Mouse (Mus musculus): ENCODE measurements around the gene Arhgap15.

The Arhgap15 gene

GRCm38 (mm10) chr2:44106359-44106758 is 357.7 kb downstream of the Arhgap15 start:
- no peak for DNase-seq (ENCODE audit: low spot score in 2 of 2)

GRCm38 (mm10) chr2:44111276-44111675 is 362.7 kb downstream of the Arhgap15 start:
- DNase-seq (ENCODE audit: low spot score in 2 of 2) = no peak

GRCm38 (mm10) chr2:44112990-44113798 is 364.6 kb downstream of the Arhgap15 start:
- DNase-seq (ENCODE audit: low spot score in 2 of 2) = no peak

- no peak for DNase-seq (ENCODE audit: low spot score in 2 of 2)
Measured at GRCm38 (mm10) chr2:44114296-44114695, 365.7 kb downstream of the Arhgap15 start.

- no peak for DNase-seq (ENCODE audit: low spot score in 2 of 2)
Measured at GRCm38 (mm10) chr2:44121162-44121561, 372.5 kb downstream of the Arhgap15 start.

GRCm38 (mm10) chr2:44123246-44123645 is 374.6 kb downstream of the Arhgap15 start:
- DNase-seq (ENCODE audit: low spot score in 2 of 2) = no peak

- no peak for DNase-seq (ENCODE audit: low spot score in 2 of 2)
Measured at GRCm38 (mm10) chr2:44124093-44124492, 375.5 kb downstream of the Arhgap15 start.

- DNase-seq (ENCODE audit: low spot score in 2 of 2) = no peak
Measured at GRCm38 (mm10) chr2:44124683-44125082, 376.1 kb downstream of the Arhgap15 start.

- DNase-seq (ENCODE audit: low spot score in 2 of 2) = no peak
Measured at GRCm38 (mm10) chr2:44126044-44126695, 377.5 kb downstream of the Arhgap15 start.

GRCm38 (mm10) chr2:44129533-44129932 is 380.9 kb downstream of the Arhgap15 start:
- no peak for DNase-seq (ENCODE audit: low spot score in 2 of 2)

GRCm38 (mm10) chr2:44131271-44131670 is 382.6 kb downstream of the Arhgap15 start:
- DNase-seq (ENCODE audit: low spot score in 2 of 2) = peak; percentile 31 to 66

GRCm38 (mm10) chr2:44134796-44135195 is 386.2 kb downstream of the Arhgap15 start:
- DNase-seq (ENCODE audit: low spot score in 2 of 2) = peak in 1 of 2 experiments; percentile 18

GRCm38 (mm10) chr2:44140455-44140854 is 391.8 kb downstream of the Arhgap15 start:
- no peak for DNase-seq (ENCODE audit: low spot score in 2 of 2)

GRCm38 (mm10) chr2:44142152-44142551 is 393.5 kb downstream of the Arhgap15 start:
- DNase-seq (ENCODE audit: low spot score in 2 of 2) = no peak

GRCm38 (mm10) chr2:44142611-44143010 is 394.0 kb downstream of the Arhgap15 start:
- no peak for DNase-seq (ENCODE audit: low spot score in 2 of 2)

GRCm38 (mm10) chr2:44146124-44146981 is 397.7 kb downstream of the Arhgap15 start:
- DNase-seq (ENCODE audit: low spot score in 2 of 2) = no peak

GRCm38 (mm10) chr2:44147486-44147885 is 398.9 kb downstream of the Arhgap15 start:
- DNase-seq (ENCODE audit: low spot score in 2 of 2) = no peak

- no peak for DNase-seq (ENCODE audit: low spot score in 2 of 2)
Measured at GRCm38 (mm10) chr2:44147971-44148370, 399.3 kb downstream of the Arhgap15 start.

- no peak for DNase-seq (ENCODE audit: low spot score in 2 of 2)
Measured at GRCm38 (mm10) chr2:44148550-44149100, 400.0 kb downstream of the Arhgap15 start.

GRCm38 (mm10) chr2:44152301-44152700 is 403.7 kb downstream of the Arhgap15 start:
- no peak for DNase-seq (ENCODE audit: low spot score in 2 of 2)

GRCm38 (mm10) chr2:44160358-44160757 is 411.7 kb downstream of the Arhgap15 start:
- no peak for DNase-seq (ENCODE audit: low spot score in 2 of 2)

GRCm38 (mm10) chr2:44165789-44166188 is 417.2 kb downstream of the Arhgap15 start:
- DNase-seq (ENCODE audit: low spot score in 2 of 2) = no peak
